Mouse (Mus musculus) hindbrain, embryonic 11.5 days (tissue): Measurements from ENCODE around the gene Zfp119a. TPM values are rescaled to one million over a fixed set of nuclear protein-coding genes. Genes with fewer than 3 reads are reported as not detected.
"Not testable (repeated sequence)": the region's sequence is repeated elsewhere in the genome, so short reads cannot be mapped to it uniquely, and the experiment has no call there.

ENCODE experiments used
- ATAC-seq: fragments of 200-750 bp; cut with Nextera tagmentation; 2 replicates; pipeline ENCODE4 v1.8.0; 2017; ENCODE audit warnings: mild to moderate bottlenecking, moderate TSS enrichment, moderate library complexity; ENCODE audit not compliant: low FRiP score
- DNase-seq: peaks from one replicate; pipeline ENCODE4 v3.0.0-alpha.2; 2015; ENCODE audit warnings: low spot score
- H3K27ac ChIP-seq: fragments of 300-500 bp; sonication (generic); 2 replicates; pipeline ENCODE4 v1.5.1; 2014; ENCODE audit warnings: mild to moderate bottlenecking, low read depth, low read length
- H3K27me3 ChIP-seq: fragments of 300-500 bp; sonication (generic); 2 replicates; pipeline ENCODE4 v1.6.1; 2014; ENCODE audit warnings: mild to moderate bottlenecking, low read length, moderate library complexity, mixed read lengths; ENCODE audit not compliant: control insufficient read depth, insufficient read depth
- H3K36me3 ChIP-seq: fragments of 300-500 bp; sonication (generic); 2 replicates; pipeline ENCODE4 v1.6.1; 2014; ENCODE audit warnings: mild to moderate bottlenecking, low read length, moderate library complexity, mixed read lengths; ENCODE audit not compliant: control insufficient read depth, insufficient read depth
- H3K4me1 ChIP-seq: fragments of 300-500 bp; sonication (generic); replicated peaks from 2 replicates; pipeline ENCODE4 v1.6.1; 2014; ENCODE audit warnings: low read length, mixed read lengths; ENCODE audit not compliant: control insufficient read depth, insufficient read depth
- H3K4me2 ChIP-seq: fragments of 300-500 bp; sonication (generic); replicated peaks from 2 replicates; pipeline ENCODE4 v1.6.1; 2014; ENCODE audit warnings: mild to moderate bottlenecking, low read depth, low read length
- H3K4me3 ChIP-seq: fragments of 300-500 bp; sonication (generic); 2 replicates; pipeline ENCODE4 v1.5.1; 2014; ENCODE audit warnings: low read depth, low read length
- H3K9ac ChIP-seq: fragments of 300-500 bp; sonication (generic); 2 replicates; pipeline ENCODE4 v1.6.1; 2014; ENCODE audit warnings: low read depth, low read length
- H3K9me3 ChIP-seq: fragments of 300-500 bp; sonication (generic); 2 replicates; pipeline ENCODE4 v1.6.1; 2016; ENCODE audit warnings: low read length; ENCODE audit not compliant: control insufficient read depth
- whole genome bisulfite sequencing: fragments of 180-500 bp; shearing (Covaris S2); extraction: QIAGEN DNeasy Blood & Tissue Kit; methylation state at CpG from one replicate; pipeline ENCODE4 v1.1.7; 2014; 5-methylcytosine and 5-hydroxymethylcytosine counted together
- polyA plus RNA-seq: library from polyadenylated mRNA; unstranded; fragments of >200 nt; fragmentation: Nextera tagmentation; extraction: Ambion mirVana; gene quantifications from 2 replicates; pipeline ENCODE4 v1.2.1, GENCODE M21; 2014

The Zfp119a gene
- polyA plus RNA-seq = 10.0 and 12.3 TPM in 2 replicates

- H3K36me3 ChIP-seq, H3K4me1 ChIP-seq, H3K9me3 ChIP-seq, H3K27me3 ChIP-seq: not testable (repeated sequence)
- peak within 1 kb of the TSS; percentile 50 for H3K9ac ChIP-seq
- H3K4me2 ChIP-seq = peak within 1 kb of the TSS; percentile 44
- H3K4me3 ChIP-seq = peak within 1 kb of the TSS; percentile 45
- DNase-seq (peak; percentile 81), ATAC-seq (peak; percentile 100)
- WGBS = under 1% methylated on average over 35 of the region's 53 CpGs
- H3K27ac ChIP-seq = peak within 1 kb of the TSS; percentile 62; the same call in 1 of the 2 replicates
Measured at GRCm38 (mm10) chr17:55878636-55879369, at the start of gene Zfp119a. Gene Zfp119a (minus strand): TSS chr17:55878930.

- Histone ChIP-seq H3K36me3 (no peaks in the 10 kb centered on the region), H3K4me2 (no peak overlapping the region), H3K4me3 (no peak overlapping the region), H3K27ac (no peak overlapping the region), H3K27me3 (no peaks in the 10 kb centered on the region), H3K9ac (no peak overlapping the region), H3K4me1 (no peaks in the 10 kb centered on the region), H3K9me3 (no peaks in the 10 kb centered on the region)
- ATAC-seq (no peak), DNase-seq (no peak)
Measured at GRCm38 (mm10) chr17:55906669-55907068, 27.9 kb upstream of the Zfp119a start.

- no peak for ATAC-seq
- WGBS = 71% methylated on average over 6 of the region's 6 CpGs
Measured at GRCm38 (mm10) chr17:55904131-55904530, 25.4 kb upstream of the Zfp119a start.

GRCm38 (mm10) chr17:55903687-55904086, 25.0 kb upstream of the Zfp119a start:
- WGBS = 85% methylated on average over 1 of the region's 1 CpGs
- H3K36me3 ChIP-seq = no peaks in the 10 kb centered on the region
- no peak overlapping the region for H3K4me2 ChIP-seq
- ATAC-seq (no peak), DNase-seq (no peak)
- H3K27ac ChIP-seq = no peak overlapping the region
- H3K9me3 ChIP-seq = no peaks in the 10 kb centered on the region
- no peak overlapping the region for H3K4me3 ChIP-seq
- no peak overlapping the region for H3K9ac ChIP-seq
- H3K27me3 ChIP-seq = no peaks in the 10 kb centered on the region
- no peaks in the 10 kb centered on the region for H3K4me1 ChIP-seq

More at GRCm38 (mm10) chr17:55904131-55904530, 25.4 kb upstream of the Zfp119a start:
- H3K36me3 ChIP-seq = no peaks in the 10 kb centered on the region
- H3K4me2 ChIP-seq = no peak overlapping the region
- H3K27me3 ChIP-seq = no peaks in the 10 kb centered on the region
- no peak overlapping the region for H3K27ac ChIP-seq
- H3K9ac ChIP-seq = no peak overlapping the region
- H3K9me3 ChIP-seq = no peaks in the 10 kb centered on the region
- no peaks in the 10 kb centered on the region for H3K4me1 ChIP-seq
- DNase-seq = no peak
- H3K4me3 ChIP-seq = no peak overlapping the region

GRCm38 (mm10) chr17:55903087-55903486, 24.4 kb upstream of the Zfp119a start:
- Histone ChIP-seq H3K4me3 (no peak overlapping the region), H3K9me3 (no peaks in the 10 kb centered on the region), H3K9ac (no peak overlapping the region), H3K36me3 (no peaks in the 10 kb centered on the region), H3K27ac (no peak overlapping the region), H3K27me3 (no peaks in the 10 kb centered on the region), H3K4me2 (no peak overlapping the region), H3K4me1 (no peaks in the 10 kb centered on the region)
- DNase-seq (no peak), ATAC-seq (no peak)
- 43% methylated on average over 2 of the region's 2 CpGs for WGBS

GRCm38 (mm10) chr17:55892406-55892955, 13.8 kb upstream of the Zfp119a start:
- peak overlapping the region; percentile 35; the same call in 1 of the 2 replicates for H3K4me2 ChIP-seq
- 18% methylated on average over 6 of the region's 8 CpGs for WGBS

GRCm38 (mm10) chr17:55884912-55885311, 6.2 kb upstream of the Zfp119a start:
- Histone ChIP-seq H3K36me3 (no peaks in the 10 kb centered on the region), H3K9ac (no peak overlapping the region), H3K27me3 (no peaks in the 10 kb centered on the region), H3K4me2 (no peak overlapping the region), H3K4me1 (no peaks in the 10 kb centered on the region), H3K9me3 (no peaks in the 10 kb centered on the region), H3K27ac (no peak overlapping the region), H3K4me3 (no peak overlapping the region)
- ATAC-seq = no peak
- 54% methylated on average over 2 of the region's 2 CpGs for WGBS
- no peak for DNase-seq

More at GRCm38 (mm10) chr17:55892406-55892955, 13.8 kb upstream of the Zfp119a start:
- peak; percentile 16 for DNase-seq
- ATAC-seq, H3K27ac ChIP-seq, H3K27me3 ChIP-seq, H3K9me3 ChIP-seq, H3K4me1 ChIP-seq, H3K36me3 ChIP-seq: not testable (repeated sequence)
- H3K4me3 ChIP-seq = peak overlapping the region; percentile 43
- H3K9ac ChIP-seq = 0 out of 2 replicates have a peak overlapping the region, but pooled peaks have one; percentile 31

- no peak for DNase-seq
Measured at GRCm38 (mm10) chr17:55883631-55884030, 4.9 kb upstream of the Zfp119a start.

GRCm38 (mm10) chr17:55878282-55878635, 471 bp downstream of the Zfp119a start:
- not testable (repeated sequence) for H3K36me3 ChIP-seq, ATAC-seq, H3K27ac ChIP-seq, H3K9me3 ChIP-seq, H3K4me1 ChIP-seq, H3K27me3 ChIP-seq
- 4% methylated on average over 6 of the region's 8 CpGs for WGBS
- peak; percentile 34 for DNase-seq
- Histone ChIP-seq H3K9ac (peak overlapping the region; percentile 44; the same call in 1 of the 2 replicates), H3K4me2 (peak overlapping the region; percentile 41), H3K4me3 (peak overlapping the region; percentile 45)

More at GRCm38 (mm10) chr17:55883631-55884030, 4.9 kb upstream of the Zfp119a start:
- Histone ChIP-seq H3K4me2 (no peak overlapping the region), H3K9me3 (no peaks in the 10 kb centered on the region), H3K27ac (no peak overlapping the region), H3K27me3 (no peaks in the 10 kb centered on the region), H3K4me1 (no peaks in the 10 kb centered on the region), H3K36me3 (no peaks in the 10 kb centered on the region), H3K4me3 (no peak overlapping the region), H3K9ac (no peak overlapping the region)
- no peak for ATAC-seq
- WGBS = 66% methylated on average over 2 of the region's 2 CpGs
